ENCODE assay signal across 25 mouse cellular contexts in genomic region chr13:97832448-97832847, GRCm38 (mm10).
"Had no signal": no experiment of that assay in that cellular context is flagged by ENCODE, and none has a peak within 500 bp of the region (broad histone marks: within the 10 kb centered on the region; RNA-seq: fewer than 3 reads in every experiment).

No protein-coding gene starts in this region.

- DNase-seq: gastrocnemius, postnatal 10 days; gastrocnemius, postnatal 25 days; heart, adult 18-20 months; heart, postnatal 10 days; heart, postnatal 4 days; kidney, adult 18-20 months; kidney, adult 8-10 months; kidney, postnatal 10 days; kidney, postnatal 25 days; kidney, postnatal 4 days; liver; liver, embryonic 13.5 days had no signal

- H3K9ac ChIP-seq: heart, embryonic 12.5 days; hindbrain, embryonic 12.5 days; hindbrain, embryonic 14.5 days; limb, embryonic 12.5 days; liver, embryonic 13.5 days; liver, embryonic 15.5 days had no signal

- H3K9me3 ChIP-seq: heart, embryonic 10.5 days; heart, embryonic 12.5 days; hindbrain, embryonic 10.5 days; hindbrain, embryonic 12.5 days; limb, embryonic 10.5 days; limb, embryonic 12.5 days; liver, embryonic 13.5 days; liver, embryonic 15.5 days had no signal

- H3K4me3 ChIP-seq: heart, embryonic 10.5 days; heart, embryonic 12.5 days; hindbrain, embryonic 10.5 days; hindbrain, embryonic 12.5 days; left cerebral cortex, adult 2 months; limb, embryonic 10.5 days; limb, embryonic 12.5 days; liver, embryonic 13.5 days; liver, embryonic 15.5 days had no signal

- ATAC-seq: hindbrain, embryonic 16.5 days; inflammation-experienced regulatory T-cells, adult 6 months; intestine, postnatal 0 days had no signal

- H3K4me1 ChIP-seq: heart, embryonic 10.5 days; liver, embryonic 13.5 days; liver, embryonic 15.5 days had no signal

- H3K4me2 ChIP-seq: heart, embryonic 12.5 days; hindbrain, embryonic 12.5 days; hindbrain, embryonic 14.5 days; limb, embryonic 12.5 days; liver, embryonic 11.5 days; liver, embryonic 13.5 days; liver, embryonic 15.5 days had no signal

- H3K36me3 ChIP-seq: heart, embryonic 10.5 days; heart, embryonic 12.5 days; hindbrain, embryonic 10.5 days; hindbrain, embryonic 12.5 days; limb, embryonic 10.5 days; limb, embryonic 12.5 days; liver, embryonic 13.5 days; liver, embryonic 15.5 days had no signal

- H3K27ac ChIP-seq: heart, embryonic 10.5 days; hindbrain, embryonic 10.5 days; hindbrain, embryonic 12.5 days; hindbrain, embryonic 14.5 days; left cerebral cortex, adult 2 months; limb, embryonic 10.5 days; limb, embryonic 12.5 days; liver, embryonic 13.5 days; liver, embryonic 15.5 days had no signal

- H3K27me3 ChIP-seq: heart, embryonic 12.5 days; hindbrain, embryonic 12.5 days; limb, embryonic 12.5 days; liver, embryonic 15.5 days had no signal
